Mouse (Mus musculus) hindbrain, embryonic 13.5 days (tissue): ENCODE measurements around the gene Pros1. TPM values are rescaled to one million over a fixed set of nuclear protein-coding genes. Genes with fewer than 3 reads are reported as not detected.

ENCODE experiments used
- ATAC-seq: fragments of 200-750 bp; cut with Nextera tagmentation; 2 replicates; pipeline ENCODE4 v1.8.0; 2017; ENCODE audit warnings: moderate TSS enrichment; ENCODE audit not compliant: low FRiP score
- H3K27ac ChIP-seq: fragments of 300-500 bp; sonication (generic); 2 replicates; pipeline ENCODE4 v1.5.1; 2015; ENCODE audit warnings: inconsistent platforms, mild to moderate bottlenecking, moderate library complexity
- H3K27me3 ChIP-seq: fragments of 300-500 bp; sonication (generic); 2 replicates; pipeline ENCODE4 v1.6.1; 2015; ENCODE audit warnings: mild to moderate bottlenecking, inconsistent platforms
- H3K36me3 ChIP-seq: fragments of 300-500 bp; sonication (generic); 2 replicates; pipeline ENCODE4 v1.6.1; 2015; ENCODE audit warnings: mild to moderate bottlenecking, inconsistent platforms
- H3K4me1 ChIP-seq: fragments of 300-500 bp; sonication (generic); replicated peaks from 2 replicates; pipeline ENCODE4 v1.6.1; 2015; ENCODE audit warnings: inconsistent platforms
- H3K4me2 ChIP-seq: fragments of 300-500 bp; sonication (generic); 2 replicates; pipeline ENCODE4 v1.6.1; 2015; ENCODE audit warnings: inconsistent platforms, mild to moderate bottlenecking, moderate library complexity
- H3K4me3 ChIP-seq: fragments of 300-500 bp; sonication (generic); 2 replicates; pipeline ENCODE4 v1.5.1; 2015; ENCODE audit warnings: mild to moderate bottlenecking, inconsistent platforms
- H3K9ac ChIP-seq: fragments of 300-500 bp; sonication (generic); 2 replicates; pipeline ENCODE4 v1.6.1; 2015; ENCODE audit warnings: mild to moderate bottlenecking, inconsistent platforms
- H3K9me3 ChIP-seq: fragments of 300-500 bp; sonication (generic); 2 replicates; pipeline ENCODE4 v1.6.1; 2016; ENCODE audit warnings: inconsistent platforms
- whole genome bisulfite sequencing: fragments of 180-500 bp; shearing (Covaris S2); methylation state at CpG from one replicate; pipeline ENCODE4 v1.1.7; 2015; 5-methylcytosine and 5-hydroxymethylcytosine counted together
- polyA plus RNA-seq: library from polyadenylated mRNA; unstranded; fragments of >200 nt; fragmentation: Nextera tagmentation; extraction: Ambion mirVana; gene quantifications from 2 replicates; pipeline ENCODE4 v1.2.1, GENCODE M21; 2015

Gene Pros1
- 12.3 and 12.5 TPM in 2 replicates for polyA plus RNA-seq

DNA sequence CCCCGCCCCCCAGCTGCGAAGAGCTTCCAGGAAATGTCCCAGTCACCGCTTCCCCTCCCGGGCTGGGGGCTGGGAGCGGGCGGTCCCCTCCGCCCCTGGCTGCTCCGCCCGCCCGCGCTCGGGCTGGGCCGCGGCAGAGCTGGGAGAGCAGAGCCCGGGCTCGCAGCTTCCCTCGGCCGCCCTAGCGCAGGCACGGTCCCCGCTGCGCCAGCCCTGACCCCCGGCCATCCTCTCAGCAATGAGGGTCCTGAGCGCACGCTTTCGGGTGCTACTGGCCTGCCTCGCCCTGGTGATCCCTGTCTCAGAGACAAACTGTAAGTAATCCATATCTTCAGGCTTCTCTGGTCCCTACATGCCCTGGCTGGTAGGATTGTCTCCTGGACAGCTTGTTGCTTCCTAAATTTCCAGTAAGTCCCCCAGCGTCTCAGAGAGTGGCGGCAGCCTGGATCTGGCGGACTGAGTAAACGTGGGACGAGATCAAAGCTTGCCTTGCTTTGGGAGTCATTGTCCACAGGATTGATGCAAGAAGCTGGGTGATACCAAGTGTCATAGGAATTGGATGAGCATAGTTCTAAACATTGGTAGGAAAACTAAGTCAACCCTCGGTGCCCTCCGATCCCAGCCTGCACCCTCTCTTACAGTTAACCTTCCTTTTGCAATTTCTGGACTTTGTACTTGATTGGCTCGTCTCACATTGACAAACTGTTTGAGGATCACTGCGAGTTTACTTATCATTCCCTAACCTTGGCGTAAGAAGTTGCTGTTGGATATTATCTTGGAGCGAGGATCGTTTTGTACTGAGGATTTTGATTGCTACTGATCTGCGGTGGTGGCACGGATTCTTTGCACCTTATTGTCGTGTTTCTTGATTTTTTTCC is at the start of gene Pros1:
Pros1 (plus strand) TSS at position 117 of the 878 bp plus-strand sequence.
- H3K4me1 ChIP-seq = 0 out of 2 replicates have a peak, but pooled peaks cover 8% of the 10 kb centered on the region
- H3K27me3 ChIP-seq = 0 out of 2 replicates have a peak, but pooled peaks cover 3% of the 10 kb centered on the region
- peak within 1 kb of the TSS; percentile 88 for H3K4me2 ChIP-seq
- peak within 1 kb of the TSS; percentile 56 for H3K4me3 ChIP-seq
- no peaks in the 10 kb centered on the region for H3K9me3 ChIP-seq
- 0 out of 2 replicates have a peak within 1 kb of the TSS, but pooled peaks have one; percentile 4 for H3K27ac ChIP-seq
- 4% methylated on average over 39 of the region's 42 CpGs for WGBS
- no peaks in the 10 kb centered on the region for H3K36me3 ChIP-seq
- peak; percentile 91 for ATAC-seq
- peak within 1 kb of the TSS; percentile 82 for H3K9ac ChIP-seq

DNA sequence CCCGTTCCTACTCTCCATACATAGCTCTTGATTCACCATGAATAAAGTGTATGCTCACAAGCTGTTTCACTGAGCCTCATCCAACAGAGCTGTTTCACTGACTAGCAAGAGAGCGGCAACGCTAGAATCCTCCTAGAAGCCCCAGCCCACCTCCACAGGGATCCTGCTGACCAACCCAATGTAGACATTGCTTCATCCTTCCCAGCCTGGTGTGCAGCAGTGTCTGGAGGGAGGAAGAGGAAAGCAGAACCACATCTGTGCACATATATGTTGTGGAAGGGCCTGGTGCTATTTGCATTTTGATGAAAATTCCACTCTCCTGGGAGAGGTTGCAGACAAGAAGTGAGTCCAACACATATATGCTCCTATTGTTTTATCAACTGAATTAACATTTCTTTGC is 49.5 kb upstream of the Pros1 start:
- H3K4me1 ChIP-seq = peaks cover 10% of the 10 kb centered on the region
- H3K9ac ChIP-seq = no peak overlapping the region
- H3K27me3 ChIP-seq = no peaks in the 10 kb centered on the region
- 97% methylated on average over 3 of the region's 3 CpGs for WGBS
- H3K27ac ChIP-seq = no peak overlapping the region
- peaks cover 24% of the 10 kb centered on the region for H3K36me3 ChIP-seq
- H3K9me3 ChIP-seq = no peaks in the 10 kb centered on the region
- H3K4me3 ChIP-seq = no peak overlapping the region
- no peak for ATAC-seq
- H3K4me2 ChIP-seq = no peak overlapping the region

DNA sequence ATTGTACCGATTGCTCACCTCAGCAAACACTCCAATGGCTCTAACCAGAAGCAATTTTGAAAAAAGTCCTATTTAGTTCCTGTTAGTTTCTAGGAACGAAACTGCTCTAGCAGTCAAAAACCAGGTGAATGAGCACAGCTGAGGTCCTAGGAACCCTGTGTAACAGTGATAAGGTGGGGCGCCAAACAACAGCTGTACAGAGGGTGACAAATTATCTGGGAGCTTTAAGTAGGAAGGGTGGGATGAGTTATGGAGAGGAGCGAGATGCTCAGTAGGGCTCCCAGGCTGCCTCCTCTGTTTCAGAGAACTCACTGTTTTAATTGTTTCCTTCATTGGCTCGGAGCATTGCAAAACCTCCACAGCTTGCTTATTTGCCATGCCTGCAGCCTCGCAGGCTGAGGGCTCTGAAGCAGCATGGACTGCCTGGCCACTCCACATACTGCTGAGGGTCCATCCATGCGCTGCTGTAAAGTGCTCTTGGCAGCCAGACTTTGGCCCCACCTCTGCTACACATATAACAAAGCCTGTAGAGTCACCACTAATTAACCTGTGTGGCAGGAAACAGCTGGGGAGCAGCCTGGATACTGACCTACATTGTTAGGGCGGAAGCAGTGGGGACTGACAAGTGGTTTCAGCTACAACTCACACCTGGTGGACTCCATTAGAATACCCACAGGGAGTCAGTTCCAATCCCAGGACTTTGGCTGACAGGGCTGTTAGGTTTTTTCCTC is 46.7 kb upstream of the Pros1 start:
- Histone ChIP-seq H3K4me3 (no peak overlapping the region), H3K4me1 (peaks cover 10% of the 10 kb centered on the region), H3K9ac (no peak overlapping the region), H3K27me3 (no peaks in the 10 kb centered on the region), H3K9me3 (no peaks in the 10 kb centered on the region), H3K4me2 (no peak overlapping the region), H3K36me3 (peaks cover 17% of the 10 kb centered on the region), H3K27ac (no peak overlapping the region)
- ATAC-seq = 0 out of 2 replicates have a peak, but pooled peaks have one; percentile 46
- 64% methylated on average over 8 of the region's 8 CpGs for WGBS

DNA sequence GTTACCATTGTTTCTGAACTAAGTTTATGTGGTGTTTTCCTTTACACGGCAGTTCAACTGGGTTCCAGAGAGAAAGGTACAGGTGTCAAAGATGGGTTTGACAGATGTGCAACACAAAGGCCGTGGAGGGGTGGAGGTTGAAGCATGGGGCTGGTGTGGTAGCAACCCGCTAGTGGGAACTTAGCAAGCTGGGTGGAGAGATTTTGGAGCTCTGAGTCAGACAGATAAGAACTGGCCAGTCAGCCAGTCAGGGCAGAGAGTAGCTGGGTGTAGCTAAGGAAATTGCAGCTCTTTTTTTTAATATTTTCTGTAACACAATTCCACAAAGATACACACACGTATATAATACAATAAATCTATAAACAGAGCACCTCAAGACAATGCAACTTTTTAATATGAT is 43.3 kb upstream of the Pros1 start:
- ATAC-seq = no peak
- 94% methylated on average over 4 of the region's 4 CpGs for WGBS
- no peak overlapping the region for H3K4me2 ChIP-seq
- H3K27ac ChIP-seq = no peak overlapping the region
- H3K4me1 ChIP-seq = peaks cover 10% of the 10 kb centered on the region
- no peaks in the 10 kb centered on the region for H3K9me3 ChIP-seq
- H3K4me3 ChIP-seq = no peak overlapping the region
- peaks cover 5% of the 10 kb centered on the region; the same call in 1 of the 2 replicates for H3K36me3 ChIP-seq
- no peak overlapping the region for H3K9ac ChIP-seq
- H3K27me3 ChIP-seq = no peaks in the 10 kb centered on the region

DNA sequence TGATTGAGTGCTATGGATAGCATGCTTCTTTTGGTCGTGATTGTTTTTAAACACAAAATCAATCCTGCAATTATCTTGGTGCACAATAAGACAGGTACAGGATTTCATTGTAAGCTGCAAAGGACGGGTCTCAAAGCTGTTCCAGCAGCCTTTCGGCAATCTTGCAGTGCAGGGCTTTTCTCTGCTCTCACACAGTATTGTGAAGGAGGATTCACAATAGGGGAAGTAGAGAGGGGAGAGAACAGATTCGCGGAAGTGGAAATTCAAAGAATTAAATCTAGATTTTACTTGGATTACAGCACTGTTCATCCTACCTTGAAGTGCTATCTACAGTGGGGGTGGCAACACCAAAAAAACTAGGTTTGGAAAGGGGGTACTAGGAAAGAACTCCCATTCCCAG is 40.3 kb upstream of the Pros1 start:
- H3K4me3 ChIP-seq = no peak overlapping the region
- no peak overlapping the region for H3K27ac ChIP-seq
- H3K27me3 ChIP-seq = no peaks in the 10 kb centered on the region
- ATAC-seq = no peak
- no peak overlapping the region for H3K9ac ChIP-seq
- no peaks in the 10 kb centered on the region for H3K9me3 ChIP-seq
- WGBS = 80% methylated on average over 5 of the region's 5 CpGs
- H3K4me2 ChIP-seq = no peak overlapping the region
- H3K36me3 ChIP-seq = peaks cover 7% of the 10 kb centered on the region
- no peaks in the 10 kb centered on the region for H3K4me1 ChIP-seq

DNA sequence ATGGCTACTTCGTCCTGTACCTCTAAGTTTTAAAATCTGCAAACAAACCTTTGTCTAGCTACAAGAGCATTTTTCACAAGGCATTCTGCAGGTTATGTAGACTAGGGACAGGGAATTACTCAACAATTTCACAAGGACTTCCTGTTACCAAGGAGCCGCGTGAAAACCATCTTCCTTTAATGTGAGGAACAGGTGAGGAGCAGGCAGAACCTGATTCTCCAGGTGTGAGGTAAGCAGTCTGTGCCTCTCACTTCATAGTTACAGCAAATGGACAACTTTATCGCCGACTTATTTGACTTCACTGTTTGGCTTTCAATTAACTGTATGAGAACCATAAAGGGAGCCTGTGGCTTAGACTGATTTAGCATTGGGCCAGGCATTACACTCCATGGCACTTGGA is 39.6 kb upstream of the Pros1 start, which contains the start of gene Stx19:
Stx19 (plus strand) TSS at position 186 of the 400 bp plus-strand sequence.
- Histone ChIP-seq H3K27me3 (no peaks in the 10 kb centered on the region), H3K4me1 (no peaks in the 10 kb centered on the region), H3K4me2 (no peak within 1 kb of the TSS), H3K9ac (no peak within 1 kb of the TSS), H3K27ac (no peak within 1 kb of the TSS), H3K4me3 (no peak within 1 kb of the TSS), H3K36me3 (peaks cover 9% of the 10 kb centered on the region), H3K9me3 (no peaks in the 10 kb centered on the region)
- WGBS = 90% methylated on average over 5 of the region's 5 CpGs
- no peak for ATAC-seq

DNA sequence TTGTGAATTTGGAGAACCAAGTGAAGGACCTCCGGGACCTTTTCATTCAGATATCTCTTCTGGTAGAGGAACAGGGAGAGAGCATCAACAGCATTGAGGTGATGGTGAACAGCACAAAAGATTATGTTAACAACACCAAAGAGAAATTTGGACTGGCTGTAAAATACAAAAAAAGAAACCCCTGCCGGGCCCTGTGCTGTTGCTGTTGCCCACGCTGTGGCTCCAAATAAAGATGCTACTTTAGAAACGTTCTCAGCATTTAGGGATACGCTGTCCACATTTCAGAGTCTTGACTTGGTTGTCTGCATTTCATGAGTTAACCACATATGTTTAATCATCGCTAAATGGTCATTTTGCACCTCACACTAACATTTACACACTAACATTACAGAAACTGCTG is 31.6 kb upstream of the Pros1 start:
- no peak for ATAC-seq
- Histone ChIP-seq H3K9me3 (no peaks in the 10 kb centered on the region), H3K4me1 (no peaks in the 10 kb centered on the region), H3K9ac (no peak overlapping the region), H3K27me3 (no peaks in the 10 kb centered on the region), H3K4me2 (no peak overlapping the region), H3K27ac (no peak overlapping the region), H3K36me3 (peaks cover 10% of the 10 kb centered on the region), H3K4me3 (no peak overlapping the region)
- 89% methylated on average over 6 of the region's 6 CpGs for WGBS

DNA sequence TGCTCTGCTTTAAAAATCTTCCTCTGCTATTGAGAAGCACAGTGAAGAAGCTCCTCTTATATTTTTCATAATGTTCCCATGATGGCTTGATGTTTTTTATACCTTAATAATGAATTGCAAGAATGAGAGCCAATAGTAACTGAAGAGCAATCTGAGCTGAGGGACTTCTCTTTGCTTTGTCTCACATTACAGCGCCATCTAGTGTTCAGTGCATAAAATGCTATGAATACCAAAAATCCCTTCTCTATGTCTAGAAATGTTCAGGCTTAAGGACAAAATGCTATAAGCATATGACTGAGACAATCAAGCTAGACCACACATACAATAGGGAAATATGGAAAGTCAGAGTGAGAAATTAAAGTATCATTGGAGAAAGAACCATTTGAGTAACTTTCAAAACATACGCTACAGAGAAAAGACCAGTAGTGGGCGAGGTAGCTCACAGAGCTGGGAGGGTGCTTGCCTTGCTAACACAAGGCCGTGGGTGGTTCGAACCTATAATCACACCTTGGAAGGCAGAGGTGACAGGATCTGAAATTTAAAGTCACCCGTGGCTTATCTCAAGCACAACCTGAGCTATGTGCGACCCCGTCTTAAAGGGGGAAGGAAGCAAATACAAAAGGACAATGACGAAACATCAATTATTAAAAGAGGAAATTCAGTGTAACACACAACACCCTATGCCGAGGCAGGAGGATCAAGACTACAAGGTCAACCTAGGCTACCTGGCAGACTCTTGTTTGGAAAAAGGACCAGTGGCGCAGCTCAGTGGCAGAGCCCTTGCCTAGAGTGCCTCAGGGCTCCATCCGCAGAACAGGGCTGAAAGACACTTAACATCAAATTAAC is 27.7 kb upstream of the Pros1 start:
- Histone ChIP-seq H3K36me3 (peaks cover 6% of the 10 kb centered on the region), H3K4me3 (no peak overlapping the region), H3K9me3 (no peaks in the 10 kb centered on the region), H3K27ac (no peak overlapping the region), H3K9ac (no peak overlapping the region), H3K4me2 (no peak overlapping the region), H3K27me3 (no peaks in the 10 kb centered on the region), H3K4me1 (no peaks in the 10 kb centered on the region)
- no peak for ATAC-seq
- 80% methylated on average over 12 of the region's 12 CpGs for WGBS

DNA sequence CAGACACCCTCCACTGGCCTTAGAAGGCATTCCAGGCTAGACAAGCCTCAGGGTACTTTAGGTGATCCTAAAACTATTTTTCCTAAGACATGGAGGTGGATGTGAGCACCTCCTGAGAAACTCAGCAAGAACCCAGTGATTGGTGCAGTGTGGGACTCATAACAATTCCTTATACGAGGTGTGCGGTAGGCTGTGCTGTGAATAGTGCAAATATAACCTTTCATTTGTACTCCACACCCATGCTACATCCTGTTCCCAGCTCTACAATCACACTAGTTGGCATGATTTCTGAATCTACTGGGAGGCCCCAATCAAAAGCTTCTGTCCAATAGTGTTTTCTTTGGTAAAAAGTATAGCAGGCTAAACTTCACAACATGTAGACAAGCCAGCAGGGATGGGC is 22.1 kb upstream of the Pros1 start:
- Histone ChIP-seq H3K27me3 (no peaks in the 10 kb centered on the region), H3K36me3 (no peaks in the 10 kb centered on the region), H3K4me2 (no peak overlapping the region), H3K4me3 (no peak overlapping the region), H3K9me3 (no peaks in the 10 kb centered on the region), H3K4me1 (0 out of 2 replicates have a peak, but pooled peaks cover 2% of the 10 kb centered on the region), H3K27ac (no peak overlapping the region), H3K9ac (no peak overlapping the region)
- WGBS = 93% methylated on average over 2 of the region's 2 CpGs
- ATAC-seq = 0 out of 2 replicates have a peak, but pooled peaks have one; percentile 32

DNA sequence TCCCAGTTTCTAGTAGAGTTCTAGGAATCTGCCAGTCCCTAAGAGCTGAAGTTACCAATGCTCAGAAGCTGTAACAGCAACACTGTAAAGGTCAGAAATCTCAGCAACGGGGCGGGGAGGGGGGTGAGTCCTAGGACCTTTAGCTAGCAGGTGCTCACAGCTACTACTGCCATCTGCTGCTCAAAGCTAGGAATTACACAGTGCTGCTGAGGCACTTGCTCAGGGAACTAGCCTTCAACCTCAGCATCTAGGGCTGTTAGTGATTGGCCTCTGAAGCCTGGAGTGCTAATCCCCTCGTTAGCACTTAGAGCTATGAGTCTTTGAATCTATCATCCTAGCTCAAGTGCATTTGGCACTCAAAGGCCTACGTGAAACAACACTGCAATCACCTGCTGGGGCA is 21.6 kb upstream of the Pros1 start:
- H3K9ac ChIP-seq = no peak overlapping the region
- 0 out of 2 replicates have a peak, but pooled peaks have one; percentile 46 for ATAC-seq
- H3K36me3 ChIP-seq = no peaks in the 10 kb centered on the region
- WGBS = 19% methylated on average over 4 of the region's 4 CpGs
- no peak overlapping the region for H3K27ac ChIP-seq
- H3K4me1 ChIP-seq = 0 out of 2 replicates have a peak, but pooled peaks cover 2% of the 10 kb centered on the region
- H3K4me3 ChIP-seq = no peak overlapping the region
- no peaks in the 10 kb centered on the region for H3K9me3 ChIP-seq
- no peaks in the 10 kb centered on the region for H3K27me3 ChIP-seq
- H3K4me2 ChIP-seq = no peak overlapping the region

DNA sequence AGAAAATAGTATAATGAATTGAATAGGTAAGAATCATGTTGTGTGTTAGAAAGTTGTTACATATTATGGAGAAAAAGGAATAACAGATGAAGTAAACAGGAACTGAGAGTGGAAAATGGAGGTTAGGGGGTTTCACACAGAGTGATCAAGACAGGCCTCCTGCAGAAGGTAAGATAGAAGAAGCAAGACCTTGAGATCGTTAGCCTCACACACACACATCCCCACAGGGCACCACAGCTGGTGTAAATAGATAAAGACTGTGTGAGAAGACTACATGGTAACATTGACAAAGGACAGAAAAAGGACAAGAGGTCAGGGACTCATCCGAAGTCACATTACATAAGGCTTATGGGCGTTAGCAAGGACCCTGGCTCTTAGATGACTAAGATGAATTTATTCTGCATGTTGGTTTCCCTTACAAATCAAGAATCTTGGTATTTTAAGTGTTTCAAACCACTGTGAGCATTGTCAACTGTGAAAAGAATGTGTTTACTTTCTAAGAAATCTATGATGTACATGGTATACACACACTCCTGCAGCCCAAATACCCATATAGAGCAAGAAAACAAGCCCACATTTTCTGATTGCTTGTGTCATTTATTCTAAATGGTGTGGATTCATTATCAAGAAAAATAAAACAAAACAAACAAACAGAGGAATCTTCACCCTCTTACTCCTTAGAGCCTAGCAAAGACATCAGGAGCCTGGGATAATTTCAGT is 19.9 kb upstream of the Pros1 start:
- H3K4me2 ChIP-seq = no peak overlapping the region
- H3K4me1 ChIP-seq = 0 out of 2 replicates have a peak, but pooled peaks cover 2% of the 10 kb centered on the region
- no peaks in the 10 kb centered on the region for H3K36me3 ChIP-seq
- H3K9me3 ChIP-seq = no peaks in the 10 kb centered on the region
- H3K4me3 ChIP-seq = no peak overlapping the region
- H3K9ac ChIP-seq = no peak overlapping the region
- no peaks in the 10 kb centered on the region for H3K27me3 ChIP-seq
- H3K27ac ChIP-seq = no peak overlapping the region
- WGBS = 66% methylated on average over 3 of the region's 3 CpGs
- ATAC-seq = no peak
